Mouse (Mus musculus) right cerebral cortex, postnatal 36 days (tissue): ENCODE data around the gene Ppard.

Experiments
- DNase-seq, 2 experiments: peaks; one replicate each; pipeline ENCODE4 v3.0.0; 2022; ENCODE audit warnings: low spot score in 2 of 2, mixed read lengths in 1 of 2

The Ppard gene

DNA sequence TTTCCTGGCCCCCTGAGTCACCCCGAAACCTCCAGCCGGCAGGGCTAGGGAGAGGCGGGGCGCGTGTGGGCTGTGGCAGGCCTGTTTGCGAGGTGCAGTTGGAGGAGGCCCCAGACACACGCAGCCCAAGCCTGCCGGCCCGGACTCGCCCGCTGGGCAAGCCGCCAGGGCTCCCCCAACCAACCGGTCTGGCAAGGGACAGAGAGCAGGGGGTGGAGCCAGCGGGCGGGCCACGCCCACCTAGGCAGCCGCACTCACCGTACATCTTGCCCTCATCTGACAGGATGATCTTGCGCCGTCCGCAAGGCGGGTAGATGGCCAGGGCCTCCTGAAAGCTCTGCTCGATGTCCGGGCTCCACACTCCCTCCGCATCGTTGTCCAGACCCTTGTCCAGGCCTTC, 108.6 kb downstream of the Ppard start:
- peak; percentile 32 to 57 for DNase-seq

GRCm38 (mm10) chr17:28344050-28344607, 111.6 kb downstream of the Ppard start:
- no peak for DNase-seq

DNA sequence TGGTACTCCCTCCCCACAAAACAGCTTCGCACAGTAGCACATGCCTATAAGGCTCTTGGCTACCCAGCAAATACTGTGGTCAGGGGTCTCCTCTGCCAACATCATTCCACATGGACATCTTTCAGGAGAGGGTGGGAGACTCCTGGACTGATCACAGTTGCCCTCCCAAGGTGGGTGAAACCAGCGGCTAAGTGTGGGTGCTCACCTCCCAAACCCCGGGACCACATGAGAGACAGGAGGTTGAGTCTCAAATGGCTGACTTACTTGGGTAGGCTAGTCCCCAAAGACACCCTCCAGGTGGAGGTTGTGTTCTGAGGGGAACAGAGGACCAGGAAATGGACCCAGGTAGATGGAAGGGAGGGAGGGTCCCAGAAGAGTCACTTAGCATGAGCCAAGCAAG, 112.2 kb downstream of the Ppard start:
- no peak for DNase-seq

DNA sequence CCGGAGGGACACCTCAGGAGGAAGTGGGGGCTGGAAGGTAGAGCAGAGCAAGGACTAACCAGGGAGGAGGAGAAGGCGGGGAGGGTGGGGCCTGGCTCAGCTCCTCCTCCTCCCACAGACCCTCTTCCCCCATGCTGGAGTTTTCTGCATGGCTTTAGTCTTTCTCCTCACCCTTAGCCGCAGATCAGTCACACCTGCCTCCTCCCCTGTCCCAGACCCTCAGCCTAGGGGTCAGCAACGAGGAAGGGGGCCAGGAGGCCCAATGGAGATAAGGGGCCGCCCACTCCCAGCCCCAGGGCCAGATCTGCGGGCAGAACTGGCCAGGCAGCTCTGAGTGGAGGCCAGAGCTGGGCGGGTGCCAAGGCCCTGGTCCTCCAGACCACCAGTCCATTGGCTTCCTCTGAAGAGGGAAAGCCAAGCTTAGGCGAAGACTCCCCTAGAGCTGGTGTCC, 112.8 kb downstream of the Ppard start:
- DNase-seq: no peak

DNA sequence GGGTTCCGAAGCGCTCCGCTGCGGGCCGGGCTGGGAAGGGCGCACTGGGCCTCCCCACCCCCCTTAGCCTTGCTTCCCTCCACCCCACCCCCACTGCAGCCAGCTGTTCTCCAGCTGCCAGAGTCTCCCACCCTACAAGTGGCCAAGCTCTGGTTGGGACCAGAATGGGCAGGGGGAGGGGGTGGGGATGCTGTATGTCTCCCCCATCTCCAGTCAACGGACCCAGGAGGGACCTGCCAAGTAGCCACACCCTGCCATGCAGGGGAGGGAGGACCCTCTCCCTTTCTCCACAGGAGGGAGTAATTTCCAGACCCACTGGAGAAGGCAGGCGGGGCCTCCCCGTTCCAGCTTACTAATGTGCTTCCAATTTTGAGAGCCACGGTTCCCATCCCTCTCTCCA, 113.4 kb downstream of the Ppard start:
- no peak for DNase-seq

GRCm38 (mm10) chr17:28347327-28347726, 114.8 kb downstream of the Ppard start:
- DNase-seq: no peak

GRCm38 (mm10) chr17:28348211-28348610, 115.7 kb downstream of the Ppard start:
- DNase-seq: no peak

DNA sequence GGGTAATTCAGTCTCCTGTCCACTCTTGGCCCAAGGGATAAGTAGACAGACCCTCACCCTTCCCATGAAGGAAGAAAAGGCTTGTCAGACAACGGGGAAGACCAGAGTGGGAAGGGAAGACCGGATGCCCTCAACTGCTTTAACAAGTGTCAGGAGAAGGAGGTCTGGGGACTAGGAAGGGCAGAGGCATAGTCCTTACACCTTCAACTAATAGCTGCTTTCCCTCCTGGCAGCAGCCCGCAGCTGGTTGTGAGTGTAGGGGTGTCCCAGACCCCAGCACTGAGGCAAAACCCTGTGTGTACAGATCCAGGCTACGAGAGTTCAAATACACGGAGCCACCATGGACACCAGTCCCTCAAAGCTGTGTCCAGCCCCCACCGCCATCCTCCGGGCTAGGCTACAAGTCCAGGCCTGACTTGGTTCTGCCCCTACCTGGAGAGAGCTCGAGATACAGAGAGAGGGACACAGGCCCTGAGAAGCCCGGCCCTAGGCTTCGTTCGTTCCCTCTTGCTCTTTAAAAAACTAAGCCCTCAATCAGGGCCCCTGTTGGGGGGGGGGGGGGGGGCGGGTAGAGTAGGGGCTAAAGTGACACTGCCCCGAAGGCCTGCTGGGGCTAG, 116.9 kb downstream of the Ppard start:
- no peak for DNase-seq

DNA sequence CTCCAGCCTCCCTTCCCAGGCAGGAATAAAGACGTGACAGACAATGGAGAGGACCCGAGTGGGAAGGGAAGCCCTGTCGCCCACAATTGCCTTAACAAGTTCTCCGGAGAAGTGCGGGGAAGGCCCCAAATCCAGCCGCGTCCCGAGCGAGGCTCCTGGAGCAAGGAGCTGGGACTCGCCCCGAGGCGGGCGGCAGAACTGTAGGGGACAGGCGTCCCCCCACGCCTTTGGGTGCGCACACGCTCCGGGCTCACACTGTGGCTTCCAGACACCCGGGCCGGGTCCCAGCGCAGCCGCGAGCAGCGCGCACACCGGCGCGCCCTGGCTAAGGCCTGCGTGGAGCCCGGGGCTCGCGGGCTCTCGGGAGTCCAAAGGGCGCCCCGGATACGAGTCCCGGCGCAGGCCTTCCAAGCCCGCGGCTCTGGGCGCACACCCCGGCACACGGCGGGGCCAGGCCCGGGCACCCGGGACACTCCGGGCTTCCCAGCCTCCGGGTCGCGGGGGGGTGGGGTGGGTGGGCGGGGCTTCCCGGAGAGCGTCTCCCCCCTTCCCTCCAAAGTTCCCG, 117.5 kb downstream of the Ppard start:
- DNase-seq: no peak

DNA sequence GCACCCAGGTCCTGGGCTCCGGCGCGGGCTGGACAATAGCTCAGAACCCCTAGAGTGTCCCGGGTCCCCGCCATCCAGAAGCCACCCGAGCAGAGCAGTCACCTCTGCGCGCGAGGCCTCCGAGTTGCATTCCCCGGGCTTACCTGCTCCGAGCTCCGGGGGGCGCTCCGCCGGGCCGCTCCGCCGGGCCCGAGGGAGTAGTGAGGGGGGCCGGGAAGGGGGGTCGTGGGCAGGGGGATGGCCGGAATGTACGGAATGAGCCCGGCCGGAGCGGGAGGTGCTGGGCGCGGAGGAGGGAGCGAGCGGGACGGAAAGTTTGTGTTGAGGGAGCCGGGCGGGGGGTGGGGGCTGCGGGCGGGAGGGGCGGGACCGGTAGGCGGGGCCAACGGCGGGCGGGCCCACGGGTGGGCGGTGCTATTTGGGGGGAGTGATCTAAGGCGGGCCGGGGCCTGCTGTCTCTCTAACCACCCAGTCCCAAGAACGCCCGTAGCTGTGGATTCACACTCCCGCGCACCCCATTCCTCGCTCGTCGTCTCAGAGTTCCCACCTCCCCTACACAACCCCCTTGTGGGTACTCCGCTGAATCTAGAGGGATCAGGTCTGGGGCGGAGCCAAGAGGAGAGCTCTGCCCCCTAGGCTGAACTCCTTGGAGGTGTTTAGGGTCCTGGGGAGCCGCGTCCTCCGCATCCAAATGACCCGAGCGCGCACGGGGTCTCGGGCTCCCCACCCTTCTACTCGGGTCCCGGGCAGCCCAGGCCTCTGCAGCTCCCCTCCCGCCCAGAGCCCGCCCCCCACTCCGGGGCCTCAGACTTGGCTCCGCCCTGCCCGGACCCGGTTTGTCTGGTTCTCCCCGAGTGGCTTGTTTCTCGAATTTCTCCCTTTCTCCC, 118.2 kb downstream of the Ppard start, which contains the start of gene Tead3:
Tead3 (minus strand) TSS at position 352 of the 887 bp plus-strand sequence.
- no peak for DNase-seq
